Mouse (Mus musculus): ENCODE results near the gene Irgq. TPM values are rescaled to one million over a fixed set of nuclear protein-coding genes. Genes with fewer than 3 reads are reported as not detected.
"Not testable (repeated sequence)": the region's sequence is repeated elsewhere in the genome, so short reads cannot be mapped to it uniquely, and the experiment has no call there.

The Irgq gene
- polyA plus RNA-seq, 2 experiments = 1.0 to 1.7 TPM

GRCm38 (mm10) chr7:24516319-24516718, 14.2 kb upstream of the Irgq start:
- not testable (repeated sequence) for H3K4me2 ChIP-seq (ENCODE audit: low read depth); H3K9ac ChIP-seq (replicated peaks); H3K9me3 ChIP-seq (ENCODE audit: control insufficient read depth, low read length); H3K27me3 ChIP-seq (ENCODE audit: control insufficient read depth, insufficient read depth, low read length); DNase-seq (ENCODE audit: low read depth in 3 of 3, low spot score in 3 of 3); H3K4me3 ChIP-seq (ENCODE audit: insufficient read depth in 1 of 2, low read depth in 2 of 2, low read length in 2 of 2); ATAC-seq (ENCODE audit: insufficient read depth); H3K4me1 ChIP-seq (replicated peaks; ENCODE audit: control insufficient read depth in 2 of 2, insufficient read depth in 2 of 2, low read length in 1 of 2); H3K27ac ChIP-seq; H3K36me3 ChIP-seq (replicated peaks; ENCODE audit: control insufficient read depth, insufficient read depth, low read depth)
- 60% methylated on average over 8 of the region's 8 CpGs for WGBS (ENCODE audit: insufficient replicate concordance)
- TF ChIP-seq CTCF (IDR thresholded peaks at IDR 0.05; ENCODE audit: low read depth) = peak; percentile 38

DNA sequence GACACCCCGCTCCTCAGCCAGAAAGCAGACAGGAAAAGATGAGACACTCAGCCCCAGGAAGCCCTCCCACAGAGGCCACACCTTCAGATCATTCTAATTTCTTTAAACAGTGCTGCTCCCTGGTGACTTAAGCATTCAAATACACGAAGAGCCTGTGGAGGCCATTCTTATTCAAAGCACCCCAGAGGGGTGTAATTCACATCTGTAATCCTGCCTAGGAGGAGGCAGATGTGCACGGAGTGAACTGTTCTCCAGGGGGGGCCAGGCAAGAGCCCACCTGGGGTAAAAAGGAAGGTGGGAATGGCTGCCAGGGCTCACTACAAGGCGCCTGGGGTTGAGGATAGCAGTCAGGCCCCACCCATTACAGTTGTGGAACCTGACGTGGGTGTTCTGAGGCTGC, 13.4 kb upstream of the Irgq start:
- 52% methylated on average over 5 of the region's 5 CpGs for WGBS (ENCODE audit: insufficient replicate concordance)
- Histone ChIP-seq H3K27me3 (ENCODE audit: control insufficient read depth, insufficient read depth, low read length) (no peaks in the 10 kb centered on the region), H3K4me3 (ENCODE audit: insufficient read depth in 1 of 2, low read depth in 2 of 2, low read length in 2 of 2) (no peak overlapping the region)

DNA sequence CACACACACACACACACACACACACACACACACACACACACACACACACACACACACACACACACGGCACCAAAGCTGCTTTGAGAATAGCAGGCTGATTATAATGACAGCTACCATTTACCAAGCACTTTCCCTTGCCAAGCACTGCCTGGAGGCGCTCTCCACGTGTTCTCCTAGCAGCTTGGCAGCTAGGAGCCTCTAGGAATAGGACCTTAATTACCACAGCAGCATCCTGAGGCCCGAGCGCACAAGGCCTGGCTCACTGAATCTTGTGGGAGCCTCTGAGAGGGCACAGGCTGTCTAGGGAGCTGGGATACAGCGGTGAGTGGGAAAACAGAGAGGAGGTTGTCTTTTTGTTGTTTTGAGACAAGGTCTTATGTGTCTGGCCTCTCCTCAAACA, 12.8 kb upstream of the Irgq start:
- Histone ChIP-seq H3K4me3 (ENCODE audit: insufficient read depth in 1 of 2, low read depth in 2 of 2, low read length in 2 of 2) (no peak overlapping the region), H3K9me3 (ENCODE audit: control insufficient read depth, low read length) (no peaks in the 10 kb centered on the region), H3K27ac (no peak overlapping the region), H3K9ac (replicated peaks) (no peak overlapping the region), H3K4me1 (replicated peaks; ENCODE audit: control insufficient read depth in 2 of 2, insufficient read depth in 2 of 2, low read length in 1 of 2) (no peaks in the 10 kb centered on the region), H3K4me2 (ENCODE audit: low read depth) (no peak overlapping the region), H3K27me3 (ENCODE audit: control insufficient read depth, insufficient read depth, low read length) (no peaks in the 10 kb centered on the region), H3K36me3 (replicated peaks; ENCODE audit: control insufficient read depth, insufficient read depth, low read depth) (no peaks in the 10 kb centered on the region)
- DNase-seq (ENCODE audit: low read depth in 3 of 3, low spot score in 3 of 3) = no peak
- ATAC-seq (ENCODE audit: insufficient read depth) = no peak
- TF ChIP-seq EP300 (IDR thresholded peaks at IDR 0.05; ENCODE audit: low read depth) (no peak), CTCF (IDR thresholded peaks at IDR 0.05; ENCODE audit: low read depth) (no peak)
- WGBS (ENCODE audit: insufficient replicate concordance) = 61% methylated on average over 6 of the region's 6 CpGs

More for the DNA sequence above, 13.4 kb upstream of the Irgq start:
- H3K36me3 ChIP-seq (replicated peaks; ENCODE audit: control insufficient read depth, insufficient read depth, low read depth) = no peaks in the 10 kb centered on the region
- H3K9me3 ChIP-seq (ENCODE audit: control insufficient read depth, low read length) = no peaks in the 10 kb centered on the region
- no peak for ATAC-seq (ENCODE audit: insufficient read depth)
- TF ChIP-seq EP300 (IDR thresholded peaks at IDR 0.05; ENCODE audit: low read depth) = no peak
- no peak overlapping the region for H3K4me2 ChIP-seq (ENCODE audit: low read depth)
- no peak overlapping the region for H3K9ac ChIP-seq (replicated peaks)
- DNase-seq (ENCODE audit: low read depth in 3 of 3, low spot score in 3 of 3) = no peak
- H3K4me1 ChIP-seq (replicated peaks; ENCODE audit: control insufficient read depth in 2 of 2, insufficient read depth in 2 of 2, low read length in 1 of 2) = no peaks in the 10 kb centered on the region
- no peak overlapping the region for H3K27ac ChIP-seq

DNA sequence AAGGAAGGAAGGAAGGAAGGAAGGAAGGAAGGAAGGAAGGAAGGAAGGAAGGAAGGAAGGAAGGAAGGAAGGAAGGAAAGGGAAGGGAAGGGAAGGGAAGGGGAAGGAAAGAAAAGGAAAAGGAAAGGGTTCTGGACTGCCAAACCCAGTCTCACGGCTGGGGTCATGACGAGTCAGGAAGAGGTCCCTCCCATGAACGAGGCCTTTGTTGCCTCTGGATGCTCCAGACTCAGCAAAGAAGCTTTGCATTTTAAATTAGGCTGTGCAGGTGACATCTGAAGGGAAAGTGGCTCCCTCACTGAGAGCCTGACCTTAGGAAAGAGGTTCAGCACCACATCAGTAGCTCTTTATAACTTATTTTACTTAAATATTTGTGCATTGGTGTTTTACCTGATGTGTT, 11.4 kb upstream of the Irgq start:
- Histone ChIP-seq H3K9me3 (ENCODE audit: control insufficient read depth, low read length) (no peaks in the 10 kb centered on the region), H3K27me3 (ENCODE audit: control insufficient read depth, insufficient read depth, low read length) (no peaks in the 10 kb centered on the region; the same call in 1 of the 2 replicates), H3K9ac (replicated peaks) (no peak overlapping the region), H3K4me2 (ENCODE audit: low read depth) (no peak overlapping the region), H3K36me3 (replicated peaks; ENCODE audit: control insufficient read depth, insufficient read depth, low read depth) (no peaks in the 10 kb centered on the region), H3K4me1 (replicated peaks; ENCODE audit: control insufficient read depth in 2 of 2, insufficient read depth in 2 of 2, low read length in 1 of 2) (no peaks in the 10 kb centered on the region), H3K27ac (no peak overlapping the region), H3K4me3 (ENCODE audit: insufficient read depth in 1 of 2, low read depth in 2 of 2, low read length in 2 of 2) (no peak overlapping the region)
- no peak for TF ChIP-seq EP300 (IDR thresholded peaks at IDR 0.05; ENCODE audit: low read depth)
- TF ChIP-seq CTCF (IDR thresholded peaks at IDR 0.05; ENCODE audit: low read depth) = no peak
- ATAC-seq (ENCODE audit: insufficient read depth) (no peak), DNase-seq (ENCODE audit: low read depth in 3 of 3, low spot score in 3 of 3) (no peak)
- 48% methylated on average over 3 of the region's 3 CpGs for WGBS (ENCODE audit: insufficient replicate concordance)

- H3K36me3 ChIP-seq (replicated peaks; ENCODE audit: control insufficient read depth, insufficient read depth, low read depth); H3K27ac ChIP-seq; DNase-seq (ENCODE audit: low read depth in 3 of 3, low spot score in 3 of 3); H3K4me1 ChIP-seq (replicated peaks; ENCODE audit: control insufficient read depth in 2 of 2, insufficient read depth in 2 of 2, low read length in 1 of 2); ATAC-seq (ENCODE audit: insufficient read depth); H3K27me3 ChIP-seq (ENCODE audit: control insufficient read depth, insufficient read depth, low read length); H3K4me3 ChIP-seq (ENCODE audit: insufficient read depth in 1 of 2, low read depth in 2 of 2, low read length in 2 of 2); H3K4me2 ChIP-seq (ENCODE audit: low read depth); H3K9ac ChIP-seq (replicated peaks); H3K9me3 ChIP-seq (ENCODE audit: control insufficient read depth, low read length): not testable (repeated sequence)
- WGBS (ENCODE audit: insufficient replicate concordance) = 73% methylated on average over 10 of the region's 10 CpGs
These were observed 10.4 kb upstream of the Irgq start for GRCm38 (mm10) chr7:24520054-24520453.

GRCm38 (mm10) chr7:24522805-24523204, 7.7 kb upstream of the Irgq start:
- Histone ChIP-seq H3K36me3 (replicated peaks; ENCODE audit: control insufficient read depth, insufficient read depth, low read depth) (no peaks in the 10 kb centered on the region), H3K4me1 (replicated peaks; ENCODE audit: control insufficient read depth in 2 of 2, insufficient read depth in 2 of 2, low read length in 1 of 2) (no peaks in the 10 kb centered on the region), H3K4me2 (ENCODE audit: low read depth) (no peak overlapping the region), H3K9ac (replicated peaks) (no peak overlapping the region), H3K9me3 (ENCODE audit: control insufficient read depth, low read length) (no peaks in the 10 kb centered on the region), H3K27ac (no peak overlapping the region), H3K4me3 (ENCODE audit: insufficient read depth in 1 of 2, low read depth in 2 of 2, low read length in 2 of 2) (no peak overlapping the region), H3K27me3 (ENCODE audit: control insufficient read depth, insufficient read depth, low read length) (no peaks in the 10 kb centered on the region; the same call in 1 of the 2 replicates)
- no peak for DNase-seq (ENCODE audit: low read depth in 3 of 3, low spot score in 3 of 3)
- TF ChIP-seq CTCF (IDR thresholded peaks at IDR 0.05; ENCODE audit: low read depth) (no peak), EP300 (IDR thresholded peaks at IDR 0.05; ENCODE audit: low read depth) (no peak)
- 41% methylated on average over 5 of the region's 5 CpGs for WGBS (ENCODE audit: insufficient replicate concordance)
- ATAC-seq (ENCODE audit: insufficient read depth) = no peak

Data from liver, embryonic 14.5 days (tissue).